Mouse (Mus musculus) ES-E14 (cell line): Measurements from ENCODE around the gene Kalrn.

Experiments used
- CHD2 ChIP-seq: IDR thresholded peaks from 2 replicates; pipeline ENCODE4 v1.6.1; 2014; ENCODE audit warnings: mild to moderate bottlenecking, low read depth, low read length, inconsistent platforms
- MAFK ChIP-seq: IDR thresholded peaks from 2 replicates; pipeline ENCODE4 v1.6.1; 2014; ENCODE audit warnings: mild to moderate bottlenecking, low read depth, low read length, inconsistent platforms; ENCODE audit not compliant: insufficient read depth
- ZNF384 ChIP-seq: IDR thresholded peaks from 2 replicates; pipeline ENCODE4 v1.6.1; 2012; ENCODE audit warnings: low read depth, low read length, inconsistent platforms

DNA sequence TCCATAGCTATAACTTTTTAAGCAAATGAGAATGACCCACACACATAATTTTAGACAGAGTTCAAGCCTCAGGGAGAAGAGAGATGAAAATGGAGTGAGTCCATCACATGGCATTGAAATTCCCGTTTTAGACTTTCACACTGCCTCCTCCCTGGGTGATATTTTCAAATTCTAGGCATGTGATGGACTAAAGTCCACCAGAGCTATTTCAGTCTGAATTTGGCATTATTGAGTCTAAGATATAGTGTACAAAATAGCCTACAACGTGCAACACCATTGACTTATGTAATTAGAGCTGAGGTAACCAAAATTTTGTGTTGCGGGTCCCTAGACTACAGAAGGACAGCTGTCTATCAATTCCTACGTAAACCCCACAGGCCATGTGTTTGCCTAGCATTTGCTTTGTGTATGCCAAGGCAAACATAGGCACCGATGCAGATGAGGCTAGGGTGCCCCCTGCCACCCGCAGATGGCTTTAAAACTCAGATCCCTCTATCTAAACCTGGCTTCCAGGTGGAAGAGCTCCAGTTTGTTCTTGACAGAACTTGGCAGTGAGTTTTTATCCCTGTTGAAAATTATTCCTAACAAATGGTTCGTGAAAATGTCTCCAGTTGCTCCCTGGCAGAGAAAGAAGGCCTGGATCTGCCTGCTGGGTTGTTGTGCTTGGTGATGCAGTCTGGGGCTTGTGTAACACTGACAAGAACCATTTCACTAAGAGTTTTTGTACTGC, 293.5 kb downstream of the Kalrn start:
- TF ChIP-seq CHD2 (no peak), ZNF384 (no peak), MAFK (no peak)
